Mouse (Mus musculus): ENCODE results near the gene Il1rl2. TPM values are rescaled to one million over a fixed set of nuclear protein-coding genes. Genes with fewer than 3 reads are reported as not detected.
A peak's percentile ranks its signal among the peaks of the same experiment; 100 is the strongest.

The Il1rl2 gene
- polyA plus RNA-seq, 1 experiment, result 7.2 TPM

GRCm38 (mm10) chr1:40380111-40380510, 55.7 kb downstream of the Il1rl2 start:
- peak; percentile 46 for DNase-seq (ENCODE audit: low spot score)

- no peak for DNase-seq (ENCODE audit: low spot score)
Observed at GRCm38 (mm10) chr1:40380990-40381389, 56.6 kb downstream of the Il1rl2 start.

GRCm38 (mm10) chr1:40382841-40383240, 58.4 kb downstream of the Il1rl2 start:
- DNase-seq (ENCODE audit: low spot score), result no peak

GRCm38 (mm10) chr1:40384931-40385545, 60.6 kb downstream of the Il1rl2 start:
- DNase-seq (ENCODE audit: low spot score), result no peak

GRCm38 (mm10) chr1:40391374-40391773, 67.0 kb downstream of the Il1rl2 start:
- no peak for DNase-seq (ENCODE audit: low spot score)

- no peak for DNase-seq (ENCODE audit: low spot score)
Observed at GRCm38 (mm10) chr1:40392535-40392934, 68.1 kb downstream of the Il1rl2 start.

GRCm38 (mm10) chr1:40393214-40393613, 68.8 kb downstream of the Il1rl2 start:
- no peak for DNase-seq (ENCODE audit: low spot score)

- DNase-seq (ENCODE audit: low spot score), result no peak
Observed at GRCm38 (mm10) chr1:40399639-40400038, 75.2 kb downstream of the Il1rl2 start.

GRCm38 (mm10) chr1:40404682-40405081, 80.3 kb downstream of the Il1rl2 start:
- no peak for DNase-seq (ENCODE audit: low spot score)

GRCm38 (mm10) chr1:40409882-40410281, 85.5 kb downstream of the Il1rl2 start:
- no peak for DNase-seq (ENCODE audit: low spot score)

GRCm38 (mm10) chr1:40413039-40413438, 88.6 kb downstream of the Il1rl2 start:
- DNase-seq (ENCODE audit: low spot score), result no peak

- DNase-seq (ENCODE audit: low spot score), result no peak
Observed at GRCm38 (mm10) chr1:40414276-40414675, 89.9 kb downstream of the Il1rl2 start.

GRCm38 (mm10) chr1:40414863-40415656, 90.7 kb downstream of the Il1rl2 start:
- no peak for DNase-seq (ENCODE audit: low spot score)

- DNase-seq (ENCODE audit: low spot score), result no peak
Observed at GRCm38 (mm10) chr1:40417034-40417433, 92.6 kb downstream of the Il1rl2 start.

Other genes starting within 250 kb of the Il1rl2 start
- 13.1 and 14.3 TPM in 2 replicates for gene Il1r1, start 99.5 kb upstream of the Il1rl2 start, polyA plus RNA-seq (2012; rRNA removed)
- gene Il1rl1, start 105.0 kb downstream of the Il1rl2 start, polyA plus RNA-seq (2012; rRNA removed), result 1.6 and 1.8 TPM in 2 replicates
- gene Il18r1, start 140.9 kb downstream of the Il1rl2 start, polyA plus RNA-seq (2012; rRNA removed), result 4.3 and 5.3 TPM in 2 replicates
- gene Il18rap, start 190.8 kb downstream of the Il1rl2 start, polyA plus RNA-seq (2012; rRNA removed), result 0.98 and 1.0 TPM in 2 replicates

Data from urinary bladder, adult 2 months (tissue).